8 mouse cellular contexts compared by ENCODE assay signal in the genomic region with DNA sequence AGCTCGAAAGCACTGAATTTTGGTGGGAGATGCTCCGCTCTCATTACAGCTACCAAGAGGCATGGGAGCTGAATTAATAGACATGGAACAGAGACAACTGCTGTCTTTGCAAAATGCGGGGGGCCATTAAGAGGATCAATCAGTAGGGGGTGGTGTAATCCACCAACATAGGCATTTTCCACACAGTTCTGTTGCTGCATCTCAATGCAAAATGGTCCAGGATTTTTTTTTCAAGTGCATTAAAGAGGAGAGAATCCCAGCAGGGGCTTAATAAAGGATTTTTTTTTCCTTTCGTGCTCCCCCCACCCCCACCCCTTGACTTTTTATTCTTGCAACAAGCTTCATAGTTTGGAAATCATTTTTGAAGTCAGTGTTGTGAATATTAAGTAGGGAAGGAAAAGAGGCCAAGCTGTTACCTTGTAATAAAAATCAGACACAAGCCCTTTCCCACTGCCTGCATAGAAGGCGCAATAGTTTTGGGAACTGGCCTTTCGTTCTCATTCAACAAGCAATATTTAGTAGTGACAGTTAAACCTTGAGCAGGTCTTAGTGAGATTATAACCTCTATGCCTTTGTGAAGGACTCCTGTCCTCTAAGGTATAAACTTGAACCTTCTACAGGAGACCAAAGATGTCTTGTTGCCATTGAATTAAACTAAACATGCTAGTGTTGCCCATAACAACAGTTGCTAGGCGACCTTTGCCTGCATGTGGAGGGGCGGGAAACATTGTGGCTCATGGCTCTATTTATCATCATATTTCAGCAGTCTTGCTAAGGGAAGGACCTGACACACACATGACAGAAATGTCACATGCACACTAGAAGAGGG.
DNase-seq lines count a peak whose midpoint lies in the region; ATAC-seq and TF ChIP-seq lines count a peak whose summit lies in the region.

No protein-coding gene starts in this region.

- intact Hi-C loops in left cerebral cortex, postnatal 10 days (cut with DNase I): no loop called here

- H3K9ac ChIP-seq in forebrain, embryonic 16.5 days (replicated peaks; ENCODE audit: low read depth, low read length): no peak overlapping the region
- H3K9ac ChIP-seq in intestine, embryonic 15.5 days: no peak overlapping the region
- H3K9ac ChIP-seq in lung, postnatal 0 days (replicated peaks; ENCODE audit: low read depth): no peak overlapping the region

- no peak for DNase-seq in frontal cortex, postnatal 25 days (ENCODE audit: low spot score in 2 of 2)
- DNase-seq in left cerebral cortex, postnatal 10 days (ENCODE audit: extremely low spot score in 1 of 2, low spot score in 2 of 2): peak; percentile 32 to 48
- DNase-seq in retina, embryonic 14.5 days (ENCODE audit: low spot score): peak; percentile 66
- no peak for DNase-seq in lung, postnatal 0 days (ENCODE audit: low spot score)
- no peak for DNase-seq in urinary bladder, postnatal 14 days (ENCODE audit: low spot score)

- H3K36me3 ChIP-seq in forebrain, embryonic 16.5 days (ENCODE audit: control insufficient read depth, insufficient read depth): no peaks in the 10 kb centered on the region
- no peaks in the 10 kb centered on the region for H3K36me3 ChIP-seq in intestine, embryonic 15.5 days
- H3K36me3 ChIP-seq in lung, postnatal 0 days (ENCODE audit: insufficient read depth, low read length): no peaks in the 10 kb centered on the region

- no peak for TF ChIP-seq EP300 in lung, postnatal 0 days (IDR thresholded peaks at IDR 0.05)

- H3K27me3 ChIP-seq in forebrain, embryonic 16.5 days (replicated peaks; ENCODE audit: control insufficient read depth, insufficient read depth, low read length): no peaks in the 10 kb centered on the region
- no peaks in the 10 kb centered on the region for H3K27me3 ChIP-seq in intestine, embryonic 15.5 days (replicated peaks)
- no peaks in the 10 kb centered on the region for H3K27me3 ChIP-seq in lung, postnatal 0 days (replicated peaks; ENCODE audit: insufficient read depth, low read length)

- 14% methylated on average over 8 of the region's 8 CpGs for WGBS in forebrain, embryonic 16.5 days
- 75% methylated on average over 8 of the region's 8 CpGs for WGBS in intestine, embryonic 15.5 days
- WGBS in lung, postnatal 0 days: 70% methylated on average over 8 of the region's 8 CpGs

- TF ChIP-seq CTCF in lung, postnatal 0 days (IDR thresholded peaks at IDR 0.05): no peak

- no peaks in the 10 kb centered on the region for H3K9me3 ChIP-seq in forebrain, embryonic 16.5 days (ENCODE audit: control insufficient read depth, low read length)
- H3K9me3 ChIP-seq in intestine, embryonic 15.5 days: no peaks in the 10 kb centered on the region
- H3K9me3 ChIP-seq in lung, postnatal 0 days (ENCODE audit: low read length): no peaks in the 10 kb centered on the region

- H3K4me1 ChIP-seq in forebrain, embryonic 16.5 days (replicated peaks; ENCODE audit: control insufficient read depth, insufficient read depth, low read length): peaks cover 23% of the 10 kb centered on the region
- H3K4me1 ChIP-seq in intestine, embryonic 15.5 days (replicated peaks): no peaks in the 10 kb centered on the region
- H3K4me1 ChIP-seq in lung, postnatal 0 days (ENCODE audit: insufficient read depth, low read depth, low read length): no peaks in the 10 kb centered on the region

- no peak overlapping the region for H3K4me2 ChIP-seq in forebrain, embryonic 16.5 days (ENCODE audit: low read length)
- no peak overlapping the region for H3K4me2 ChIP-seq in intestine, embryonic 15.5 days (replicated peaks)
- no peak overlapping the region for H3K4me2 ChIP-seq in lung, postnatal 0 days (replicated peaks; ENCODE audit: low read depth, low read length)

- peak overlapping the region; percentile 31 for H3K27ac ChIP-seq in forebrain, embryonic 16.5 days (ENCODE audit: low read length)
- no peak overlapping the region for H3K27ac ChIP-seq in intestine, embryonic 15.5 days
- no peak overlapping the region for H3K27ac ChIP-seq in lung, postnatal 0 days (ENCODE audit: low read length)

- H3K4me3 ChIP-seq in forebrain, embryonic 16.5 days (replicated peaks; ENCODE audit: low read length): no peak overlapping the region
- no peak overlapping the region for H3K4me3 ChIP-seq in intestine, embryonic 15.5 days (replicated peaks)
- H3K4me3 ChIP-seq in lung, postnatal 0 days (ENCODE audit: low read depth, low read length): no peak overlapping the region

- ATAC-seq in frontal cortex, adult (ENCODE audit: low TSS enrichment): peak; percentile 38
- peak; percentile 77 for ATAC-seq in forebrain, embryonic 16.5 days
- no peak for ATAC-seq in intestine, embryonic 15.5 days
- no peak for ATAC-seq in lung, postnatal 0 days

Comparison
In these comparisons a context has a peak if more than half of its experiments do, and no peak if none do; other contexts are left out.
1. ATAC-seq: peak in frontal cortex, adult (single experiment) and forebrain, embryonic 16.5 days (single experiment); none in intestine, embryonic 15.5 days (single experiment) and lung, postnatal 0 days (single experiment).
2. DNase-seq: peak in left cerebral cortex, postnatal 10 days (2 of 2) and retina, embryonic 14.5 days (single experiment); none in frontal cortex, postnatal 25 days (0 of 2), lung, postnatal 0 days (single experiment) and urinary bladder, postnatal 14 days (single experiment).